Mouse (Mus musculus): ENCODE data around the gene Zfp12. TPM values are rescaled to one million over a fixed set of nuclear protein-coding genes. Genes with fewer than 3 reads are reported as not detected.

Zfp12 gene
- polyA plus RNA-seq, 1 experiment from 2014 or later = 28.5 TPM

DNA sequence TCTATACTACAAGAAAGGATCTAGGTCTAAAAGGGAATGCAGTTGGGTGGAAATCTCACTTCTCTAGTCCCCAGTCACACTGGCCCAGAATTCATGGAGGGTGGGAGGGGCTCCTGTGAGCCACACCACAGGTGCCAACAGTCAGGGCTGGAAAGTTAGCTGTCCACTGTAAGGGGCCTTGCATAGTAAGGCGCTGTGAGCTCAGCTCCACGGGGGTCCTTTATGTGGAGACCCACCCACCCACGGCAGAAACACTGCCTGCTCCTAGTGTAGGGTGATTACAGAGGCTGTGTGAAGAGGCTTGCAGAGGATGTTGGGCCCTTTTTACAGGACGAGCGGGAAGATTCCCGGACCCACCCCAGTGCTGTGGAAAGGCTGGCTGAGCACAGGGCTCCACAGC is 17.1 kb downstream of the Zfp12 start:
- WGBS = 42% methylated on average over 6 of the region's 6 CpGs
- no peak overlapping the region for H3K4me3 ChIP-seq (replicated peaks)
- H3K27ac ChIP-seq = no peak overlapping the region
- no peaks in the 10 kb centered on the region for H3K9me3 ChIP-seq
- no peak overlapping the region for H3K9ac ChIP-seq
- H3K4me2 ChIP-seq = no peak overlapping the region
- peaks cover 62% of the 10 kb centered on the region for H3K27me3 ChIP-seq
- peaks cover 78% of the 10 kb centered on the region for H3K36me3 ChIP-seq (replicated peaks)
- no peak for ATAC-seq (ENCODE audit: low FRiP score)
- H3K4me1 ChIP-seq = peaks cover 20% of the 10 kb centered on the region

- no peak overlapping the region for H3K4me2 ChIP-seq
- peaks cover 77% of the 10 kb centered on the region for H3K36me3 ChIP-seq (replicated peaks)
- H3K9ac ChIP-seq = no peak overlapping the region
- H3K27ac ChIP-seq = no peak overlapping the region
- peak overlapping the region; percentile 40; the same call in 1 of the 2 replicates for H3K4me3 ChIP-seq (replicated peaks)
- no peaks in the 10 kb centered on the region for H3K9me3 ChIP-seq
- peaks cover 20% of the 10 kb centered on the region for H3K4me1 ChIP-seq
- WGBS = 19% methylated on average over 18 of the region's 18 CpGs
- no peak for ATAC-seq (ENCODE audit: low FRiP score)
- H3K27me3 ChIP-seq = peaks cover 69% of the 10 kb centered on the region
Observed at GRCm38 (mm10) chr5:143252791-143253185, 17.8 kb downstream of the Zfp12 start.

DNA sequence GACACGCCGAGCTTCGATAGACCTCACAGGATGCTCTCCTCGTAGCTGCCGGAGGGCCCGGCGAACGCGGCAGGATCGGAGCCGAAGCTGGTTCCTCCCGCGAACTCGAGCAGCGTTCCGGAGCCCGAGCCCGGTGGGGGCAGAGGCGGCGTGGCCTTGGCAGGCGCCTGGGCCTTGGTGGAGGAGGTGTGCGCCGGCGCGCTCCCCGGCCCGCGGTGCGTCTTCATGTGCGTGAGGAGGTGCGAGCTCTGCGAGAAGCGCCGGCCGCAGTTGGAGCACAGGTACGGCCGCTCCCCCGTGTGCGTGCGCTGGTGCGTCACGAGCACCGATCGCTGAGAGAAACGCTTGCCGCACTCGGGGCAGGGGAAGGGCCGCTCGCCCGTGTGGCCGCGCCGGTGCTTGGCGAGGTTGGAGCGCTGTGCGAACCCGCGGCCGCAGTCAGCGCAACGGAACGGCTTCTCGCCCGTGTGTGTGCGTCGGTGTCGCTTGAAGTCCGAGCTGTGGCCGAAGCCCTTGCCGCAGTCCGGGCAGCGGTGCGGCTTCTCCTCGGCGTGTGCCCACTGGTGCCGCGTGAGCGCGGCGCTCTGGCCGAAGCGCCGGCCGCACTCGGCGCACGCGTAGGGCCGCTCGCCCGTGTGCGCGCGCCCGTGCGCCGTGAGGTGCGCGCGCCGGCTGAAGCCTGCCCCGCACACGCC is 18.4 kb downstream of the Zfp12 start:
- Histone ChIP-seq H3K9me3 (no peaks in the 10 kb centered on the region), H3K27me3 (peaks cover 74% of the 10 kb centered on the region), H3K4me1 (peaks cover 20% of the 10 kb centered on the region), H3K4me2 (peak overlapping the region; percentile 61), H3K36me3 (replicated peaks) (peaks cover 76% of the 10 kb centered on the region), H3K27ac (no peak overlapping the region), H3K9ac (peak overlapping the region; percentile 44), H3K4me3 (replicated peaks) (peak overlapping the region; percentile 40)
- WGBS = 1% methylated on average over 103 of the region's 103 CpGs
- peak; percentile 31 for ATAC-seq (ENCODE audit: low FRiP score)

GRCm38 (mm10) chr5:143253881-143254486 is 19.0 kb downstream of the Zfp12 start:
- Histone ChIP-seq H3K27ac (no peak overlapping the region), H3K9me3 (no peaks in the 10 kb centered on the region), H3K4me2 (peak overlapping the region; percentile 61), H3K36me3 (replicated peaks) (peaks cover 76% of the 10 kb centered on the region), H3K27me3 (peaks cover 78% of the 10 kb centered on the region), H3K4me1 (peaks cover 20% of the 10 kb centered on the region), H3K4me3 (replicated peaks) (peak overlapping the region; percentile 40), H3K9ac (peak overlapping the region; percentile 44)
- 3% methylated on average over 71 of the region's 81 CpGs for WGBS
- ATAC-seq (ENCODE audit: low FRiP score) = peak; percentile 51; the same call in 1 of the 2 replicates

- Histone ChIP-seq H3K27me3 (peaks cover 78% of the 10 kb centered on the region), H3K9me3 (no peaks in the 10 kb centered on the region), H3K27ac (no peak overlapping the region), H3K9ac (no peak overlapping the region), H3K4me3 (replicated peaks) (peak overlapping the region; percentile 40), H3K4me1 (peaks cover 20% of the 10 kb centered on the region), H3K36me3 (replicated peaks) (peaks cover 77% of the 10 kb centered on the region), H3K4me2 (peak overlapping the region; percentile 61; the same call in 1 of the 2 replicates)
- 8% methylated on average over 66 of the region's 66 CpGs for WGBS
- no peak for ATAC-seq (ENCODE audit: low FRiP score)
Observed at GRCm38 (mm10) chr5:143254487-143255130, 19.6 kb downstream of the Zfp12 start.

DNA sequence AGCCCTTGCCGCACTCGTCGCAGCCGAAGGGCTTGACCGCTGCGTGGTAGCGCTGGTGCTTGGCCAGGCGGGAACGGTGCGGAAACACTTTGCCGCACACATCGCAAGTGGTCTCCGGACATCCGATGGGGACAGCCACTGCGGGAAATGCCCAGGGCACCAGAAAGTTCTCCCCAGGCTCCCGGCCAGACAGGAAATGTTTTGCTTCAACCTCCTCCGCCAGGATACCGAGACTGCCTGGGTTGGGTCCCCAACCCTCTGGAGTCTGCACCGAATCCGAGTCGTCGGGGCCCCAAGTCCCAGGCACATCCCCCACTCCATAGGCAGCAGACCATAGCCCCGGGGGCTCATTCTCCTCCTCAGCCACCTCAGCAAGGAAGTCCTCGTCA is 20.2 kb downstream of the Zfp12 start:
- peaks cover 20% of the 10 kb centered on the region for H3K4me1 ChIP-seq
- peaks cover 82% of the 10 kb centered on the region for H3K27me3 ChIP-seq
- H3K9ac ChIP-seq = no peak overlapping the region
- H3K4me3 ChIP-seq (replicated peaks) = peak overlapping the region; percentile 40
- H3K27ac ChIP-seq = no peak overlapping the region
- H3K4me2 ChIP-seq = no peak overlapping the region
- H3K36me3 ChIP-seq (replicated peaks) = peaks cover 82% of the 10 kb centered on the region
- no peak for ATAC-seq (ENCODE audit: low FRiP score)
- H3K9me3 ChIP-seq = no peaks in the 10 kb centered on the region
- WGBS = 15% methylated on average over 24 of the region's 24 CpGs

- Histone ChIP-seq H3K9me3 (no peaks in the 10 kb centered on the region), H3K36me3 (replicated peaks) (peaks cover 89% of the 10 kb centered on the region), H3K4me2 (no peak overlapping the region), H3K27ac (no peak overlapping the region), H3K27me3 (peaks cover 82% of the 10 kb centered on the region), H3K9ac (no peak overlapping the region), H3K4me3 (replicated peaks) (no peak overlapping the region), H3K4me1 (peaks cover 20% of the 10 kb centered on the region)
- ATAC-seq (ENCODE audit: low FRiP score) = no peak
- WGBS = 83% methylated on average over 5 of the region's 5 CpGs
Observed at GRCm38 (mm10) chr5:143255802-143256201, 20.8 kb downstream of the Zfp12 start.

DNA sequence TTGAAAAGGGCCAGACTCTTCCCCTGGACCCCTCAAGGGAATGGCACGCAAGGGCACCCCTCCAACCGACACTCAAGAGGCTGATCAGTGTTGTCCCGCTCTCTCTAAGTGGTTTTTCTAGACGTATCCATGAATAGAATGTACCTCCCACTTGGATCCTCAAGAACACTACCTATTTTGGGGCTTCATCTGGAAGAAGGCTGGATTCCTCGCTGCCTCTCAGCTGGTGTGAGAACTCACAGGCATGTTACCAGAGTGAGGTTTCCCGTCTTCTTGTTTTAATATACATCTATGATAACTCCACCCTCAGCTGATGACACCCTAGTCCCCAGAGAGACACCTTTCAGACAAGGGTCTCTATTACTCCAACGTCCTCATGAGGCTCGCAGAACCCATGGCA is 26.7 kb downstream of the Zfp12 start:
- H3K36me3 ChIP-seq (replicated peaks) = peaks cover 79% of the 10 kb centered on the region

DNA sequence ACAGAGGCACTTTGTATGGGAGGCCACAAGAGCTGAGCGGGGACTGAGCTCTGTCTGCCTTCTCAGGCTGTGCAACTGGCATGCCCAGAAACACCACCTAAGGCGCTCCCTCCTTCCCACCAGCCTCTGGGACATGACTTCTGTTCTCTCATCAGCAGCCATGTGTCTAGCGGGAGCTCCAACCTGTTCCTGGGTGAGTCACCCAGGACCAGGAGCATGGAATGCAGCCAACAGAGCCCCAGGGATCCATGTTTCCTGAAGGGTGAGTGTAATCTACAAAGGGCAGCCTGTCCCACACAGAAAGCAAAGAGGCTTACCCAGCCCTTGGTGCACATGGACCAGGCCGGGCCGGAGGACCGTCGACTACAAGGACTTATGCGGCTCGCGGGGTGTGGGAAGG is 29.7 kb downstream of the Zfp12 start:
- Histone ChIP-seq H3K4me1 (peaks cover 15% of the 10 kb centered on the region), H3K27ac (no peak overlapping the region), H3K9me3 (no peaks in the 10 kb centered on the region), H3K4me3 (replicated peaks) (no peak overlapping the region), H3K36me3 (replicated peaks) (peaks cover 52% of the 10 kb centered on the region), H3K27me3 (0 out of 2 replicates have a peak, but pooled peaks cover 3% of the 10 kb centered on the region), H3K4me2 (no peak overlapping the region), H3K9ac (peak overlapping the region; percentile 4; the same call in 1 of the 2 replicates)
- 88% methylated on average over 10 of the region's 10 CpGs for WGBS
- ATAC-seq (ENCODE audit: low FRiP score) = no peak

More for the DNA sequence above, 26.7 kb downstream of the Zfp12 start:
- peaks cover 24% of the 10 kb centered on the region for H3K27me3 ChIP-seq
- no peak overlapping the region for H3K27ac ChIP-seq
- H3K4me1 ChIP-seq = peaks cover 4% of the 10 kb centered on the region; the same call in 1 of the 2 replicates
- H3K9ac ChIP-seq = no peak overlapping the region
- 92% methylated on average over 8 of the region's 8 CpGs for WGBS
- H3K4me2 ChIP-seq = no peak overlapping the region
- no peak for ATAC-seq (ENCODE audit: low FRiP score)
- no peaks in the 10 kb centered on the region for H3K9me3 ChIP-seq
- no peak overlapping the region for H3K4me3 ChIP-seq (replicated peaks)

- Histone ChIP-seq H3K27ac (no peak overlapping the region), H3K4me3 (replicated peaks) (no peak overlapping the region), H3K27me3 (no peaks in the 10 kb centered on the region), H3K36me3 (replicated peaks) (peaks cover 45% of the 10 kb centered on the region), H3K4me2 (no peak overlapping the region), H3K4me1 (peaks cover 18% of the 10 kb centered on the region), H3K9ac (no peak overlapping the region), H3K9me3 (no peaks in the 10 kb centered on the region)
- WGBS = 60% methylated on average over 1 of the region's 1 CpGs
- ATAC-seq (ENCODE audit: low FRiP score) = no peak
Observed at GRCm38 (mm10) chr5:143265409-143265808, 30.4 kb downstream of the Zfp12 start.

DNA sequence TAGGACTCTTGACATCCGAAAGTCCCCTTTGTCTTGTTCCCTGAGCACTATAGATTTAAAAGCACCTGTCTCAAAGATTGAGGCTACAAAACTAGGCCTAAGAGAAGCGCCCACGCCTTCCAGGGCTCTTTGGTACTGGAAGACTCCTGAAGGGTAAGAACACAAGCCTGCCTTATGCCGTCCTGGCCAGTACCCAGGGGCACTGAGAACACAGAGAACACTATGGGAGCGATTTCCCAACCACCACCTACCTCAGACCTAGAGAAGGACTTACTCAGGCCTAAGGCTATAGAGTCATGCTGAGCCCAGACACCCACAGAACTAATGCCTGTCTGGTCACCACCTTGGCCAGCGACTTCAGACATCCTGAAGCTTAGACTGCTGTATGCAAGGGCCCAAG is 31.8 kb downstream of the Zfp12 start:
- no peaks in the 10 kb centered on the region for H3K27me3 ChIP-seq
- H3K4me3 ChIP-seq (replicated peaks) = no peak overlapping the region
- no peak overlapping the region for H3K27ac ChIP-seq
- H3K4me2 ChIP-seq = no peak overlapping the region
- H3K36me3 ChIP-seq (replicated peaks) = peaks cover 33% of the 10 kb centered on the region
- H3K9ac ChIP-seq = no peak overlapping the region
- H3K9me3 ChIP-seq = no peaks in the 10 kb centered on the region
- H3K4me1 ChIP-seq = peaks cover 30% of the 10 kb centered on the region
- 89% methylated on average over 6 of the region's 6 CpGs for WGBS
- ATAC-seq (ENCODE audit: low FRiP score) = no peak

- no peak for ATAC-seq (ENCODE audit: low FRiP score)
- 21% methylated on average over 8 of the region's 8 CpGs for WGBS
- Histone ChIP-seq H3K9ac (peak overlapping the region; percentile 99), H3K4me1 (peaks cover 30% of the 10 kb centered on the region), H3K27me3 (no peaks in the 10 kb centered on the region), H3K36me3 (replicated peaks) (peaks cover 12% of the 10 kb centered on the region), H3K9me3 (no peaks in the 10 kb centered on the region), H3K27ac (peak overlapping the region; percentile 85), H3K4me2 (peak overlapping the region; percentile 96), H3K4me3 (replicated peaks) (peak overlapping the region; percentile 94)
Observed at GRCm38 (mm10) chr5:143268985-143269362, 34.0 kb downstream of the Zfp12 start.
